Mouse (Mus musculus) C2C12 (cell line): Measurements from ENCODE around the gene Taf6l.

Source experiments
- CEBPB ChIP-seq: IDR thresholded peaks from one replicate; pipeline ENCODE4 v1.6.1; 2011; ENCODE audit warnings: low read depth, mild to moderate bottlenecking, control low read depth, moderate library complexity
- CTCF ChIP-seq: IDR thresholded peaks from one replicate; pipeline ENCODE4 v1.5.1; 2011; ENCODE audit not compliant: control insufficient read depth, insufficient read depth, insufficient read length
- FOSL1 ChIP-seq: IDR thresholded peaks from one replicate; pipeline ENCODE4 v1.8.0; 2011; ENCODE audit warnings: mild to moderate bottlenecking, low read length; ENCODE audit not compliant: poor library complexity, insufficient read depth, severe bottlenecking
- MAX ChIP-seq: IDR thresholded peaks from one replicate; pipeline ENCODE4 v1.6.1; 2011; ENCODE audit warnings: mild to moderate bottlenecking, control low read depth
- MYOD1 ChIP-seq: IDR thresholded peaks from one replicate; pipeline ENCODE4 v1.6.1; 2011; ENCODE audit warnings: low read depth; ENCODE audit not compliant: control insufficient read depth, insufficient read length
- MYOG ChIP-seq: IDR thresholded peaks from one replicate; pipeline ENCODE4 v1.6.1; 2011; ENCODE audit not compliant: control insufficient read depth, insufficient read length; ENCODE audit errors: extremely low read depth
- USF1 ChIP-seq: IDR thresholded peaks from one replicate; pipeline ENCODE4 v1.6.1; 2011; ENCODE audit warnings: low read depth, mild to moderate bottlenecking, control low read depth, moderate library complexity

- TF ChIP-seq CTCF: no peak
- TF ChIP-seq MAX: no peak
- TF ChIP-seq USF1: no peak
- no peak for TF ChIP-seq FOSL1
- TF ChIP-seq CEBPB: no peak
- no peak for TF ChIP-seq MYOG
- no peak for TF ChIP-seq MYOD1
Observed at GRCm38 (mm10) chr19:8738911-8739310, 47.3 kb downstream of the Taf6l start.
